Mouse (Mus musculus): Measurements from ENCODE around the gene Alg12.

- TF ChIP-seq CTCF (IDR thresholded peaks at IDR 0.05; ENCODE audit: control insufficient read depth, insufficient read depth, insufficient replicate concordance, low read depth, low read length) (no peak), POLR2A (IDR thresholded peaks at IDR 0.05; ENCODE audit: control insufficient read depth, low read depth, low read length) (no peak)
Observed at GRCm38 (mm10) chr15:88758061-88758460, 61.1 kb downstream of the Alg12 start.
